Mouse (Mus musculus): ENCODE results near the gene Tbc1d24.

Tbc1d24 gene

GRCm38 (mm10) chr17:24205284-24205888, at the start of gene Tbc1d24:
Gene Tbc1d24, minus strand, starts transcription at chr17:24205562.
- in situ Hi-C loops (cut with MboI; ENCODE audit: low sequenced_read_pairs): no loop called here

DNA sequence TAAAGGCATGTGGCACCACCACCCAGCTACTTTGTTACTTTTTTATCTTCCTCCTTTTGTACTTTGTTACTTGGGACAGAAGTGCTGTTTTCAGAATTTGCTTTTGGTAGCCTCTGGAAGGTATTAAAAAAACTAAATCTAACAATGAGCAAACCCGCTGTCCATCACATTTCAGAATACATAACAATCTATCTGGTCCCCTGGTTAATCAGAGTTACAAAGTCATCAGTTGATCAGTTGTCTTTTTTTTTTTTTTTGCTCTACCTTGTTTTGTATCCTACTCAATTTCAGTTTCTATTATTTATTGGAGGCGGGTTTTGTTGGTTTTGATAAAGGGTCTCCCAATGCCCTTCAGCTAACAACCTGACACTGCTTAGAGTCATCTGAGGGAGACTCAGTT, 47.0 kb upstream of the Tbc1d24 start:
- in situ Hi-C loops (cut with MboI; ENCODE audit: low sequenced_read_pairs): no loop called here

- in situ Hi-C loops (cut with MboI; ENCODE audit: low sequenced_read_pairs): no loop called here
Measured at GRCm38 (mm10) chr17:24251320-24252069, 46.1 kb upstream of the Tbc1d24 start, which contains the start of gene Ccnf. Gene Ccnf, minus strand, starts transcription at chr17:24251484.

- in situ Hi-C loops (cut with MboI; ENCODE audit: low sequenced_read_pairs): no loop called here
Measured at GRCm38 (mm10) chr17:24250988-24251319, 45.6 kb upstream of the Tbc1d24 start.

- in situ Hi-C loops (cut with MboI; ENCODE audit: low sequenced_read_pairs): no loop called here
Measured at GRCm38 (mm10) chr17:24248641-24249040, 43.3 kb upstream of the Tbc1d24 start.

GRCm38 (mm10) chr17:24244061-24244460, 38.7 kb upstream of the Tbc1d24 start:
- in situ Hi-C loops (cut with MboI; ENCODE audit: low sequenced_read_pairs): no loop called here

DNA sequence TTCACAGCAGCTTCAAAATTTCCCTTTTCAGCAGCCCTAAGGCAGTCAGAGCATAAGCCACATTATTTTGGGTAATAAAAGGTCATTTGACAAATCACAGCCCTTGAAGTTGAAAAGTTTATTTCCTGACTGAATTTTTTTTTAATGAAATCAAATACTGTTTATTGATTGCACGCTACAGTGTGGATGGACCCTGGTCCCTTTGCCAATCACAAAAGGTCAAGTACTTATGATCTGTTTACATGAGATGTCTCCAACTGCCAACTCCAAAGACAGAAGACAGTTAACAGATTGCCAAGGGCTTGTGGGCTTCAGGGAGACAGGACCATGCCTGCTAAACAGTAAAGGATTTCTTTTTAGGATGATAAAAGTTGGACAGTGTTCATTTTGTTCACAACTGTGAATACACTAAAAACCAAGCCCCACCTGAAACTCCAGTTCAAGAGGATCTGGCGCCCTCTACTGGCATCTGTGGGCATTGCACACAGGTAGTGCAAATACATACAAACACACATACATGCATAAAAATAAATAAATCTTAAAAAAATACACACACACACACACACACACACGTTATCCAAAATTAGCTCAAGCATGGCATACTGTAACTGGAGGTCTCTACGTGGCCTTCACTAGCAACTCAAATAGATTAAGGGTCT, 38.1 kb upstream of the Tbc1d24 start:
- in situ Hi-C loops (cut with MboI; ENCODE audit: low sequenced_read_pairs): no loop called here

GRCm38 (mm10) chr17:24236921-24237320, 31.6 kb upstream of the Tbc1d24 start:
- in situ Hi-C loops (cut with MboI; ENCODE audit: low sequenced_read_pairs): no loop called here

DNA sequence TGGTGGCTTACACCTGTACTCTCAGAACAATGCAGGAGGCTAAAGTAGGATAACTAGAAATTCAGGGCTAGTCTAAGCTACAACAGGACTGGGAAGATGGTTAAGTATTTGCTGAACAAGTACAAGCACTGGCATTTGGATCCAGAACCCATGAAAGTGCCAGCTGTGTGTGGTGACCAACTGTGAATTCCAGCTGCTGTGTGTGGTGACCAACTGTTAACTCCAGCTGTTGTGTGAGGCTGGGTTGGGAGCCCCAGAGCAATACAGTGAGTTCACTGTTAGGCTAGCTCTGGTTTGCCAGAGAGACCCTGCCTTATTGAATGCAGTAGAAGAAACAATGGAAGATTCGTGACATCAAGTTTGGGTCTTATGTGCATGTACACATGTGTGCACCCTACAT, 31.1 kb upstream of the Tbc1d24 start:
- in situ Hi-C loops (cut with MboI; ENCODE audit: low sequenced_read_pairs): no loop called here

DNA sequence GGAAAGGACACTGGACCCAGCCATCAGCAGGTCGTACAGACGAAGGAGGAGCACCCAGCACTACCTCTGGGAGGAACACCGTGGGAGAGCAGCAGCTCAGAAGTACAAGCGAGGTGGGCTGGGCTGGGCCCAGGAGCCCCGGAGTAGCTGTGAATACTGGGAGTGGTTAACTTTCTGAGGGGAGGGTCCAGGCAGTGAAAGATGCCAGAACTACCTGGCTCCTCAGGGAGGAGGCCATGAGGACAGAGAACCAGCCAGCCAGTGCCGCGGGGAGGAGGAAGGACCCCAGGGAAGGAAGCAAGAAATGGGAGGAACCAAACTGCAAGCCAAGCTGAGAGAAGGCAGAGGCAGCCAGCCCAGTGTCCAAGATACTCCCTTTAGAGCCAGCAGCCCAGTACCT, 22.6 kb upstream of the Tbc1d24 start:
- in situ Hi-C loops (cut with MboI; ENCODE audit: low sequenced_read_pairs): no loop called here

GRCm38 (mm10) chr17:24226721-24227120, 21.4 kb upstream of the Tbc1d24 start:
- in situ Hi-C loops (cut with MboI; ENCODE audit: low sequenced_read_pairs): no loop called here

DNA sequence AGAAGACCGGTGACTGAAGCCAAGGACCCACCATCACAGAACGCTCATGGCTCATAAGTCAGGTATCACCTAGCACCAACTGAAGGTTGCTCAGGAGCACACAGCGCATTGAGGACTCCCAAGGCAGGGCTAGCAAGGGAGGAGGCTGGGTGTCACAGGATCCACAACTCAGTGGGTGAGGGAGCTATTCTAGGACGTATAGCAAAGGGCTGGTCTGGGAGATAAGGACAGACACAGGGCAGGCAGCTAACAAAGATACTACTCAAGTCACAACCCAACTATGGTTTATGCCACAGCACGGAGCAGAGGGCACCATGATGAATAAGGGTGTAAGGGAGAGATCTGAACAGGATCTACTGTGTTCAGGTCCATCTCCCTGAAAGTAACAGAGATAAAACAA, 20.5 kb upstream of the Tbc1d24 start:
- in situ Hi-C loops (cut with MboI; ENCODE audit: low sequenced_read_pairs): no loop called here

GRCm38 (mm10) chr17:24224741-24225140, 19.4 kb upstream of the Tbc1d24 start:
- in situ Hi-C loops (cut with MboI; ENCODE audit: low sequenced_read_pairs): no loop called here

- in situ Hi-C loops (cut with MboI; ENCODE audit: low sequenced_read_pairs): no loop called here
Measured at GRCm38 (mm10) chr17:24223513-24223912, 18.2 kb upstream of the Tbc1d24 start.

GRCm38 (mm10) chr17:24222653-24223052, 17.3 kb upstream of the Tbc1d24 start:
- in situ Hi-C loops (cut with MboI; ENCODE audit: low sequenced_read_pairs): no loop called here

DNA sequence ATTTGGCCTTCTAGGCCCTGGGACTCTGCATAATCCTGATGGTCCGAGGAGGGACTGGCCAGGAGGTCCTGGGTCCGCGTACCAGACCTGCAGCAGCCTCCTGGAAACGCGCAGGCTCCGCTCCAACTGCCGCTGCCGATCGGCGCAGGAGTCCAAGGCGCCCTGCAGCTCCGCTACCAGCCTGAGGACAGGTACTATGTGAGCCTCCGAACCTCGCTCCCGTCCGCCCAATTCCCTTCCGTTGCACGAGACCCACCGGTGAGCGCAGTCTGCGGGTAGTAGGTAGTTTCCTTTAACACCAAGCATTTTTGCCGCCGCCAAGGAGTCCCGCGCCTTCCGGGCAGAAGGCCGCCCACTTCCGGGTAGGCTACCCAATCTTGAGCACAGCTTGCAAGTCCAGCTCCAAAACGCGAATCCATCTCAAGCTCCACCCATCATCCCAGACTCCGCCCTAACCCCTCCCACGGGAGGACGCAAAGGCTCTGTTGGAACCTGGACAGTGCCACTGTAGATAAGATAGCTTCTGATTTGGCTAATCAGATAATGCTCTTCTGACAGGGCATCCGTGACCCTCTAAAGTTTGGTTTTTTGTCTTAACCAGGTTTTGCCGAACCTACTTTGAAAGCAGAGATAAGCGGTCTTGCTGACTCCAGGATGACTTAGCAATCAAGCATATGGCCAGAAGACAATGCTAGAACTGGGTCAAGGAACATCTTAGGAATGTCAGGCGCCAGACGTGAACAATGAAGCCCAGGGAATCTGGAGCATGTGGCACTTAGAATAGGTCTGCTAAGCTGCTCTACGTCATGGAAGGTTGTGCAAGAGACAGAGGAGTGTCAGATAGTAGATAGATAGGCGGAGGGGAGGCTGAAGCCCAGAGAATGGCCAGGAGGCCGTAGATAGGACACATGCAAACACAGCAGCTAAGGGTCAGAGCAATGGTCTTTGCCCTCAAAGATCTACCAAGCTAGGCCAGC, 15.4 kb upstream of the Tbc1d24 start, which contains the start of gene Tedc2:
Gene Tedc2 (minus strand): TSS at position 417 of the 977 bp plus-strand sequence.
- in situ Hi-C loops (cut with MboI; ENCODE audit: low sequenced_read_pairs): no loop called here

DNA sequence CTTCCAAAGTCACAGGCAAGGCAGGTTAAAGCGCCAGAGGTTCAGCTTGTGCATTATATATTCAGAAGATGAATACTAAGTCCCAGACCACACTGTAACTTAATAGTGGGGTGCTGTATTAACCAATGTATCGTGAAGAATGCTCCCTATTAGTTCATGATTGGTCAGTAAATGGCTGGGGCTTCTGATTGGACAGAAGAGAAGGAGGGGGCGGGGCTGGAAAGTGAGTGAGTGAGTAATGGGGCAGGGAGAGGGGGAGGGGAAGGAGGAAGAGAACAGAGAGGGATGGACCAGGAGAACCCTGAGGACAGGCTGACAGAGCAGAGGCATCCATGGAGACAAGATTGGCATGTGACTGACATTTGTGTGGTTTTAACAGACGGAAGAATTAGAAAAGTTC, 11.5 kb upstream of the Tbc1d24 start:
- in situ Hi-C loops (cut with MboI; ENCODE audit: low sequenced_read_pairs): no loop called here

DNA sequence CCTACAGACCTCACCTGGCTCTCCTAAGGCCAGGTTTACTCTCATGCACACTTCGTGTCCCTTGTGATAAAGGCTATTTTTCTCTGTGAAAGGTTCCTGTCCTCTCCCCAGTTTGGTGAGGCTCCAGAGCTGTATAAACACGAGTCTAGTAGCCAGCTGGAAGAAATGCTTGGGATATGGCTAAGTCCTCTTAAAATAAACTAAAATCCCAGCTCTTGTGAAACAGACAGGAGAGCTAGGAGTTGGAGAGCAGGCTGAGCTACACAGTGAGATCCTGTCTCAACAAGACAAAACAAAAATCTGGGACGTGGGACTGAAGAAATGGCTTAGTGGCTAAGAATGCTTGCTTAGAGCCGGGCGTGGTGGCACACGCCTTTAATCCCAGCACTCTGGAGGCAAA, 7.8 kb upstream of the Tbc1d24 start:
- in situ Hi-C loops (cut with MboI; ENCODE audit: low sequenced_read_pairs): no loop called here

DNA sequence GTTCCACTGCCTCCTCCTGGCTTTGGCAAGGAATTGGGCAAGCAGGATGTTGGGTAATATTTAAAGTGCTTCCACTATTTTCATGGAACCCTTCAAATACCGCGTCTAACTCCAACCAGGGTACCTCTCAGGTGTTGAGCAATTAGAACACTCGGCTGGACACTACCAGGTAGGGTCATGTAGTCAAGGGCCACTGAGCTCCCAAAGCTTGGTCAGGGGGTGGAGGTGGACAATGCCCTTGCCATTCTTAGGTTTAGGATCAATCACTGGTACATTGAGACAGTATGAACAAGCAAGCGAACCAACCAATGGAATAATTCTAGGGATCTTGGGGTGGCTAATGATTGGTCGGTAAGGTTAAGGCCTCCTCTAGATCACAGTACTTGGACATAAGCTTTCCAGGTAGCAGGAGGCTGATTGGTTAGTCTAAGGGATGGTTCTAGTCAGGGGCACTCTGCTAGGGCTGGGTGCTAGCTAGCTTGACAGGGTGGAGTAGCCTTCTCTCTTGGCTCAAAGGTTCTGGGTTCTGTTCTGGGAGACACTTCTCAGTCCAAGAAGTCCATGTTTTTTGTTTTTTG, 7.2 kb upstream of the Tbc1d24 start:
- in situ Hi-C loops (cut with MboI; ENCODE audit: low sequenced_read_pairs): no loop called here

DNA sequence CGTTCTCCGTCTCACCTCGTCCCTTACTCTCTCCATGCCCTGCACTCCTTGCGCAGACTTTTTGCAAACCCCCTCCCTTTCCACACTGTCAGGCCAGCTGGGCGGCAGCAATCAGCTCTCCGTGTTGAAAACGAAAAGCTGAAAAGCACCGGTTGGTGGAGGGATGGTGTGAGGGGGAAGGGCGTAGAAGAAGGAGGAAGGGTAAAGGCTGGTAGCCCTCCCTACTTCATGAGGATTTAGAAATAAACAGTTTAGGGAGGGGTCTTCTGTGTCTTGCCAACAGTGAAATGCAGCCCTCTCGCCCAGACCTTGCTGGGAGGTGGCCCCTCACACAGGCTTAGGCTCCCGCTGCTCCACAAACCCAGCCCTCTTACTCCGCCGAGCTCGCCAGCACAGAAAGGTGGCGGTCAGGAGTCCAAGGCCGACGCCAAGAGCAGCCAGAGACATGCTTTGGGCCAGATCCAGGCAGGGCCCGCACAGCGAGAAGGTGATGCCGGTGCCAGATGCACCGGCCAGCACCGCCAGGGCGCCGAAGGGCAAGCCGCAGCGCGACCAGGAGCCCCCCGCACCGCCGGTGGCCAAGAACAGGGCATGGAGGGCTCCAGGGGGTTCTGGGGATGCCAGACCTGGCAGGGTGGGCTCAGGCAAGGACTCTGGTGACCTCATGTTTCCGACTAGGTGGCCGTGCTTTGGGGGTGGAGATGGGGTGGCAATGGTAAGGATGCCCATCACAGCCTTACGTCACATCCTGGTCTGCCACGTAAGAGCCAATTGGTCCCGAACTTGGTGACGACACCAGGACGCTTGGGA, 6.5 kb upstream of the Tbc1d24 start:
- in situ Hi-C loops (cut with MboI; ENCODE audit: low sequenced_read_pairs): no loop called here

All from CH12F3 (cell line).